Mouse (Mus musculus): ENCODE measurements around the gene Adamts20.
A peak's percentile ranks its signal among the peaks of the same experiment; 100 is the strongest.

Gene Adamts20

DNA sequence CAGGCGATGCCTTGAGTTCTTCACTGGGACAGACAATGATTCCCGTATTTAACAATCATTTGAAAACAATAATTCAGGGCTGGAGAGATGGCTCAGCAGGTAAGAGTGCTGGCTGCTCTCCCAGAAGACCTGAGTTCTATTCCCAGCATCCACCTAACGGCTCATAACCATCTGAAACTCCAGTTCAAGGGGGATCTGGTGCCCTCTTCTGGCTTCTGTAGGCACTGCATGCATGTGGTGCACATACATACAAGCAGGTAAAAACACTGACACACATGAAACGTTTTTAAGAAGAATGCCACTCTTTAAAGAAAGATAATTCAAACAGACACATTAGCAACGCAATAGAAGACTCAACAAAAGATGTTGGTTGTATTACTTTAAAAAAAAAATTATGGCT lies 120.9 kb downstream of the Adamts20 start:
- no peak for DNase-seq (ENCODE audit: low spot score)

DNA sequence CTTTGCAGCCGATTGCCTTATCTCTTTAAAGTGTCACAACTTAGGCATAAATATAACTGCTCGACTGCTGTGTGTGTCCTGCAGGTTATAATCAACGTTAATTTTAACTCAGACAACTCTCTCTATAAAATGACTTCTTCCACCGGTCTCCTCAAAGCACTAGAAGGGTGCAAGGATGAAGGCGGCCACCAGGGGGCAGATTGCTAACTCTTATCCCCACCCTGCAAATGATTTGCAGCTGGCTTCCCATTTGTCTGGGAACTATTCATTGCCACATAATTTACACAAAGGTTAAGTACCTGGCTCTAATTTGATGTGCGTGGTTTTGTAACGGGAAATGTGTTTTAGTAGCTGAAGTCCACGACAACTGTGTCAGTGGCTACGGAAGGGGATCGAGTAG lies 122.9 kb downstream of the Adamts20 start:
- peak; percentile 44 for DNase-seq (ENCODE audit: low spot score)

DNA sequence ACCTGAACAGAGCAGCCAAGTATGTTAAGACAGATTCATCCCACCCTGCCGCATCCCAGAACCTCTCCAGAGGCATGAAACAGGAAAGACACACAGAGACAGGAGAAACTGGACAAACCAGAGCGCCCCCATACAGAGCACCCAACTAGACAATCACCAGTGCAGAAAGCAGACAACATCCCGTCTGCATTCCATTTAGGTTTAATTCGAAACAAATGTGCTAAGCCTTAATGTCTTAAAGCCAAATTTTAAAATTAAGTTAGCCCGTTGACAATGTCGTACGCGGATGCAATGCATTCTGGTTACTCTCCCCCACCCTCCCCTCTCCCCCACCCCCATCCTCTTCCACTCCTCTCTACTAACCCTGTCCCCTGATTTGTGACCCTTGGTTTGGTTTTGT lies 126.2 kb downstream of the Adamts20 start:
- no peak for DNase-seq (ENCODE audit: low spot score)

DNA sequence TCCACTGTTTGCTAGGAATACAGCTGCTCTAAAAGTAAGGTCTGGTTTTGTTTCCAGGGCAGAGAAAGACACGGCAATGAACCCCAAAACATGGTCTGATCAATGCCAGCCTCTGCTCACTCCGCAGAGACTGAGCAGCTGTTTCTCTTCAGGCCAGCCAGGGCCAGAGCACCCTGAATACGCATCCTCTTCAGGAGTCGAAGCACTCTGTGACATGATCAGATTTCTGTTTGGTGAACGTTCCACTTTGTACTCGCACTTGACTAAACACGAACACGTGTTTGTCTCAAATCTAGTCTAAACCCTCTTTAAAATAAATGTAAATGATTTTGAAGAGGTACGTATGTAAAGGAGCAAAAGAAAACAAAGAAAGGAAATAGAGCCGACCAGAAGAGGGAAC lies 130.6 kb downstream of the Adamts20 start:
- DNase-seq (ENCODE audit: low spot score), result no peak

DNA sequence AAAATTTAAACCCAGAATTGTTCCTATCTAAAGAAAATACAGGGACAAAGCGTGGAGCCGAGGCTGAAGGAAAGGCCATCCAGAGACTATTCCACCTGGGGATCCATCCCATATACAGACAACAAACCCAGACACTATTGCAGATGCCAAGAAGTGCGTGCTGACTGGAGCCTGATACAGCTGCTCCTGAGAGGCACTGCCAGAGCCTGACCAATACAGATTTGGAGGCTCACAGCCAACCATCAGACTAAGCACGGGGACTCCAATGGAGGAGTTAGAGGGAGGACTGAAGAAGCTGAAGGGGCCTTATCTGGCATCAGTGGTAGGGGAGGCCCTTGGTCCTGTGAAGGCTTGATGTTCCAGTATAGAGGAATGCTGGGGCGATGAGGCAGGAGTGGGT lies 138.6 kb downstream of the Adamts20 start:
- DNase-seq (ENCODE audit: low spot score), result no peak

DNA sequence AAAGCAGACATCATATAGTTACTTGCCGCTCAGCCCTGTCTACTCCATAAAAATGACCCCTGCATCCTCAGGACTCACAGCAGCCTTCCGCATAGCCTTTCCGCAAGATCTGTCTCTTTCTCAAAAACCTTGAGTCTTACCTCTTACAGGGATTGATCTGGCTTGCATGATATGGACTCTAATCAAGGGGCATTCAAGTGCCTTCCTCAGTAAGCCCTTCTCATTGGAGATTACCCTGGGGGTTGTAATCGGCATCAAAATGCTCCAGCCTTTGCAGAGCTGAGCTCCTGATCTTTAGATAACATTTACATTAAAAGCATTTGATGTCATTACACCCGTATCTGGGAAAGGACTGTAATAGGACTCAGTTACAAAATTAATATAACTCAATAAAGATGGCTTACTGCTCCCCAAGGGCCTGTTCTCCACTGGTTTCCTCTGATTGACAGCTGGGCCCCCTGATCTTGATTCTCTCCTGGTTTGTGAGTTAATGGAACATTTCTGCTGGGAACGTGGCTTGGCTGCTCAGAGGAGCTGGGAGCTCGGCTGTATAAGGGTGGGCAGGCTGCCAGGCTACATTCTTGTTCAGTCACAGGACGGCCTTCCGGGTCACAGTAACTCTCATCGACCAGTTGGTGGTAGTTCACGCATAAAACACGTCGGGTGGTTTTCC lies 139.6 kb downstream of the Adamts20 start:
- DNase-seq (ENCODE audit: low spot score), result peak; percentile 23

DNA sequence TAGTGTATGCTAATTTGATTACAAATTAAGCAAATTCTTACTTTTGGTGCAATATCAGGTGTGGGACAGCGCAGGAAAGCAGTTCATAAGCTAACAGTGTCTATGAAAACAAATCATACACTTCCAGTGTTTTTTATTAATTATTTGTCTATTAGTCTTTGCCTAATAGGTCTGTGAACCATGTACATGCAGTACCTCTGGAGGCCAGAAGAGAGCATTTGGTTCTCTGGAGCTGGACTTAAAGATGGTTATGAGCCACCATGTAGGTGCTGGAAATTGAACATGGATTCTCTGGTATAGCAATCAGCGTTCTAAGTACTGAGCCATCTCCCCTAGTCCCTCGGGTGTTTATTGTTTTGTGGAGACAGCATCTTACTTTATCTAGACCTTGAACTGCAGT lies 149.0 kb downstream of the Adamts20 start:
- no peak for DNase-seq (ENCODE audit: low spot score)

DNA sequence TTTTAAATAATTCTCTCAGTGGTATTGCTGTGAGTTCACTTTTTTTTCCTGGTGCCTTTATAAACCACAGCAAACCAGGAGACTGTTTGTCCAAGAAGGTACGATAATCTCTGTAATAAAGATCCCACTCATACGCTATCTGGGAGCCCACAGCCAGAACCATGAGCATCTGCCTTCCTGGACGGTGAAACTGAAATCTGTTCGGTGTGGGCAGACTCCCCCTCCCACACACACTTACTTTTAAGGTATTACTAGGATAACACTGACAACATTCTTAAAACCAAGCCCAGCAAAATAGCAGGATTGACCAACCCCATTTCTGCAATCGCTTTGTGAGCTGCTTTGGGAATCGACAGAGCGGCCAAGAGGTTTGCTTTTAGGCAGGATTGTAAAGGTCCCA lies 155.5 kb downstream of the Adamts20 start:
- no peak for DNase-seq (ENCODE audit: low spot score)

DNA sequence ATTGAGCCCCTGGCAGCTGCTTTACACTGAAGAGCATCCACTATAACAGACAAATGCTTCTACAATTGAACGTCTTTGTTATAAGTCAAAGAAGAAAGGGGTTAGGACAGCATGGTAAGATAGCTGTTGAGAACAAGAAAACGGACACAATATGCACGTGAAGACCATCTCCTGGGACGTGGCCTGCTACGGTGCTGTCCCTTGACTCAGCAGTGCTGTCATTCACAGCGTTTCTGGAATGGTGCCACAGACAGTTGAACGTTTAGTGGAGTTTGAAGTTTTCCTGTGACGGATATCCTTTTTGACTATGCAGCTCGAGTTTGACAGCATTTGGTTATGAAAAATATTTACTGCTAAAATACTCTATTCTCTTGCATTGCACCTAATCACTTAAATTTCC lies 157.3 kb downstream of the Adamts20 start:
- no peak for DNase-seq (ENCODE audit: low spot score)

DNA sequence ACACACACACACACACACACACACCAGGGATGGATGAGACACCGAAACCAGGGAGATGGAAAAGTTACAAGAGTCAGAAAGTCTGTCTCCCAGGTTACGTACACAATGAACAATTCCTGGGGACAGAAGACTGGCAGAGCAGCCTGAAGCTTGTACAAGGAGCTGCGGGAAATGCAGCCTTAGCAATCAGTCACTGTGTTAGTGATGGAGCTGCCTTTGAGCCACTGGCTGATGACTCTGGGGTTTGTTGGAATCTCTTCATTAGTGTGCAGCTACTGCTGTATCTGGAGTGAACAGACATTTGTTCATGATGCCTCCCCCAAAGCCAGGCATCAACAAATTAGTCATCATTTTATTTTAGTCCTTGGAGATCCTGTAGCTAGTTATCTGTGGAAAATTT lies 162.1 kb downstream of the Adamts20 start:
- DNase-seq (ENCODE audit: low spot score), result no peak

DNA sequence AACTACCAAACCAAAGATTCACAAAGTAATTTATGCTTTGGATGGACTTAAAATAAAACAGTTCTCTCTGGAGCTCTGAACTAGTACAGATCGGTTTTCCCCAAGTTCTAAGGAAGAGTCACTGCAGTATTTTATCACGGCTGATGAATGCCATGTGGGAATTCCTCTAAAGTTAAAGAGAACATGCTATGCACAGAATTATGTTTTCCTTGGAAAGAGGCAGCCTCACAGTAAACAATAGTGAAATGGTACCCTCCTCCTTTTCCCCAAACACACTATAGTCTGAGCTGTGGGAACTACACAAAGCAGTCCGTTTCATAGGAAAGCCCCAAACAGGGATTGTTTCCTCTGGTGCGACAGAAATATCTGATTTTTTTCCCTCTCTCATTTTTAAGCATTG lies 171.1 kb downstream of the Adamts20 start:
- no peak for DNase-seq (ENCODE audit: low spot score)

DNA sequence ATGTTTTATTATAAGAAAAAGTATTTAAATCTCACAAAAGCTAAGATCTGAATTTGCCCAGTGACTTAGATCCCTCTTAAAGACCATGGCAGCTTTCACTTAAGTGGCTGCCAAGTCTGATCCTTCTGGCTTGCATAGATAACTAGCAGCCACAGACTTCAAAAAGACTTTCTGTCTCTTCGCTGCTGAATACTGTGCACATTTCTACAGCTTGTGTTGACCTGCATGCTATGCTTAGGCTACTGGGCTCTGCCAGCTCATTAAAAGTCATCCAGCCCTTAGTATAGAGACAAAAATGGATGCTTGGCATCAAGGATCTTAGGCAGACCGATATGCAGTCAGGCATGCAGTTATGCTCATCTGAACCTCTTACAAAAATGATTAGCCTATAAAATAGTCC lies 177.2 kb downstream of the Adamts20 start:
- DNase-seq (ENCODE audit: low spot score), result no peak

DNA sequence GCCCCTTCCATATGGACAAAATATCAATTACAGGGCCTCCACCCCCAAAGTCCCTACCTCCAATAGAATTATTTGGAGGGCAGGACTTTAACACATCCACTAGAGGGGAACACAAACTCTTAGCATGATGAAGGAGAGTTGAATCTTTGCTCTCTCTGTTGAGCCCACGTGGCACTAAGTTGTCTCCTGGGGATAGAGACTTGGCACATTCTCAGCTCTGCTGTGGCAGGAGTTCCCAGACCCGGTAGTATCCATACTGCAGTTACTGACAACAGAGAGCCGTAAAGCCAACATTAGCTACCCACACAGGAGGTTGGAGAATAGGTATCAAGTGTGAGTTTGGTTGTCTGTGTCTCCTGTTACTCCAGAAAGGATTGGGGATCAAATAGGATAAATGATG lies 177.7 kb downstream of the Adamts20 start:
- DNase-seq (ENCODE audit: low spot score), result no peak

DNA sequence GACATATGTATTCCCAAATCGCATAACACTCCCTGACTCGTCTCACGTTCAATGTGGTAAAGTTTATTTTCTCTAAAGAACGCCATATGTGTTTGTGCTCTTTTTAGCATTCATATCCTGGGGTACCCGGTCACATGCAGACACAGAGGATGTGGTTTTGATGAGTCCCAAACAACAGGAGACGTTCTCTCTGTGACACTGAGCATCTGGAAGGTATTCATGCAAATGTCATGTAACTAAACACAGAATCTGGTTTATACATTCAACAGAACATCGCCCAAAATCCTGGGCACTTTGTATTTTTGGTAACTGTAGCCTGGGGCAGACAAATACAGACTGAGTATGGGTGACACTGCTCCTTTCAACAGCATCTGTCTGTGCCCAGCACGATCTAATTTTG lies 188.8 kb downstream of the Adamts20 start:
- DNase-seq (ENCODE audit: low spot score), result no peak

DNA sequence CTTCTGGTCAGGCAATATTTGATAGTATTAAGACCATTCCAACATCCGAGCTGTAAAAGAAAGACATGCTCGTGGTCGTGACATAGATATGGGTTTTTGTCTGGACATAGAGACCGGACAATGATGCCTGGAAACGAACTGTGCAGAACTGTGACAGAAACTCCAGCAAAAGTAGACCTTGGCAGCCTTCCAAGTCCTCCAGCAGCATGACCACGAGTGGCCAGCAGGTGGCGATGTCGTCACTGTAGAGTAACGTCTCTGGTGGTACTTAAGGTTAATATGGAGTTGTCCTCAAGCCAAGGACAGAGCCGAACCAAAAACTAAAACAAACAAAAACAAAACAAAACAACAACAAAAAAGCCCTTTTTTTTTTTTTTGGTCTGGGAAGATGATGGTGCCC lies 199.6 kb downstream of the Adamts20 start:
- peak; percentile 45 for DNase-seq (ENCODE audit: low spot score)

DNA sequence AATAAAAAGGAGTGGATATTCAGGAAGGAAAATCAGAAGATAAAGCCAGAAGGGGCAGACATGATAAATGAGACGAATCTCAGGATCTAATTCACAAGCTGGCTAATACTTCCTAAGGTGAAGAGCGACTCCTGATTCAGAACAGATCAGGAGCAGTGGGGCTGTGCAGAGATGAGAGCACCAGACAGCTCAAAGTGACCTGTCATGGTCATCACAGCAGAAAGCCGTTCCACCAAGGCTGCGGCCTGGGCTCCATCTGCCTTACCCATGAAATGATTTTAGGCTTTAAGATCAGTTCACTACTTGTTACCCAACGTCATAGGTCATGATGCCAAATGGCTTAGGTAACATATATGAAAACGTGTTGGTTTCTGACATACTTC lies 200.7 kb downstream of the Adamts20 start:
- DNase-seq (ENCODE audit: low spot score), result no peak

DNA sequence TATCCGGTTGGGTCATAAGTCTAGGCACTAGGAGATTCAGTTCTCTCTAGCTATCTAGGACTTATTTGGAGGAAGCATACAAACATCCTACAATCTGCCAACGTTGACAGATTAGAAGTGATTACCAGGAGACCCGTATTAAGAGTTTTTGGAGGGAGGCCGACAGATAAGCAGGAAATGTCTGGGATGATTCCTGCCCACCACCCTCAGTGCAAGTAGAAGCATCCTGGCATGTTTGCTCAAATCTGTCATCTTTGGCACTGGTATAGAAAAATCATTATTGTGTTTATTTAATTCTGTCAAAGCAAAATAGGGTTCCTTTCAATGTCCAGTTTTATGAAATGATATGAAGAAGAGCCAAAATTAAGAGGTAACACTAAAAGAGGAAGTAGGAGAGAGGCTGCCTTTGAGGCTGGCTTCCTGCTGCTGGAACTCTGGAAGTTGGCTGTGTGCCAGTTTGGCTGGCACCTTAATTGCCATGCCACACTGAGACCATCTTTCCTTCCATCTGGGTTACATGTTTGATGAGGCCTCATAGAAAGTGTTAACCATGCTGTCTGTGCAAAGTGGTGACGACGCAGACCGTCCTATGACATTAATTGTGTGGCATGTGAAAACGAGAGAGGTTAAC lies 201.2 kb downstream of the Adamts20 start:
- no peak for DNase-seq (ENCODE audit: low spot score)

DNA sequence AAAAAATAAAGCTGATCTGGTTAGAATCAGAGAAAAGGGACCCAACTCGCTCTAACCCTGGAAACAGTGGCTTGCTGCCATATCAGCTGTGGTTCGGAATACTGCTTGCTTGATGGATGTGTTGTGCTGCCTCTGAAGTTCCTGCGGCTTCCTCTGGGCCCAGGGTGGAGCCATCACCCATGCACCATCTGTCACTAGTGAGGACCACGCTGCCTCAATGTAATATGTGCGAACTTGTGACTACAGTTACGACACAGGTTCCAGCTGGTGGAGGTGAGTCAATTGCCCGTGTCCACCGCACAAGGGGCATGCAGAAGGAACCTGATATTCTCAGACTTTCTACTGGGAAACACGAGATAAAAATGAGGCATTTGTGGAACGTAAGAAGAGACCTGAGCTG lies 202.0 kb downstream of the Adamts20 start:
- no peak for DNase-seq (ENCODE audit: low spot score)

DNA sequence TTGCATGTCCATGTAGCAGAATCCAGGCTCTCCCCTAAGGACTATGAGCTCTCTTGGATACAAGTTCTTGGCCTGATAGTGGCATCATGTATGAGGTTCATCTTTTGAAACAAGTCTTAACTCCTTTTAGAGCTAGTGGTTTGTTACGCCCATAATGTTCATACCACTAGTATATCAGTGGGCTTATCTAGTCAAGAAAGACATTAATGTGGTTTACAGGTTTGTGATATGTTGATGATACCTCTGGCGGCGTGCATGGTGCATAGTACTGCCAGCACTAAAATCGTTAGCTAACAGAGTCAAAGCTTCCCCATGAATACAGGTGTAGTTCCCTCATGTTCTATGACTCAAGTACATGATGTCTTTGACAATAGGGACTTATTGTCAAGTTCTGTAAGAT lies 205.7 kb downstream of the Adamts20 start:
- no peak for DNase-seq (ENCODE audit: low spot score)

DNA sequence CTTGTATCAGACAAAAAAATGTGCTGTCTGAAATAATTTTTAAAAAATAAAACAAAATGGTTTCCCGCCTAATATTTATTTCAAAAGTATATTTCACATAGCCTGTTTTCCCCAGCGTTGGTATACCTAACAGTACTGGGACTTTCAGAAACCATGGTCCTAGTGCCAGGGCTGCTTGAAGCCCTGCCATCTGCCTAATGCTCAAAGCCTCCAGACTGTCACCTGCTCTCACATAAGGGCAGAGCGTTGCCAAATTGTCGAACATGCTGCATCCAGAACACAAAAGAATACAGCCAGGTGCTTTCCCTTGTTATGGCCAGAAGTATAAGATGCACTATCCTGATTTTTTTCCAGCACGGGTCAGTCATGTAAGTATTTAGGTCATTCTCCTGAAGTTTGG lies 209.7 kb downstream of the Adamts20 start:
- DNase-seq (ENCODE audit: low spot score), result no peak

DNA sequence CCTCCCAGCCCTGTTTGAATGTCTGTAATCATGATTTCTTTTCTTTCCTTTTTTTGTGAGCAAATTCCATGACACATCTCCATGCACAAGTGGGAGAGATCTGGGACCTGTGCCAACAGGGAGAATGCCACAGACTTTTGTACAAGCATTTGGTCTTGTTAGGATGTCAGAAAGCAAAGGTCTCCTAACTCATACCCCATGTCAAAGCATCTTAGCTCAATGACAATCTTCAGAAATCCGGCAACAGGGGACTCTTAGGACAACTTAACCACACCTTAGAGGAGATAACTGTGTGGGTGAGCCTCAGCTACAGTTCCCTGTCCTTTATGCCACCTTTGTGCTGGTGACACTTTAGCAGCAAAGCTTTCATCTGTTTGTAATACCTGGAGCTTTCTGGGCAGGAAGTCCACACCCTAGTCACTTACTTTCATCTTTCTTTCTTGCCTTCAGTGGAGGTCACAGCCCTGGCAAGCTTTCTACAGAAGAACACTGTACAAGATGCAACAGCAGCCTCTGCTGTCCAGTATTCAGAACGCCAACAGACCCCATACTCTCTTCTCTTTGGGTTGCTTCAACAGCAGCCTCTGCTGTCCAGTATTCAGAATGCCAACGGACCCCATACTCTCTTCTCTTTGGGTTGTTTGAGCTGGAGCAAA lies 210.2 kb downstream of the Adamts20 start:
- DNase-seq (ENCODE audit: low spot score), result no peak

DNA sequence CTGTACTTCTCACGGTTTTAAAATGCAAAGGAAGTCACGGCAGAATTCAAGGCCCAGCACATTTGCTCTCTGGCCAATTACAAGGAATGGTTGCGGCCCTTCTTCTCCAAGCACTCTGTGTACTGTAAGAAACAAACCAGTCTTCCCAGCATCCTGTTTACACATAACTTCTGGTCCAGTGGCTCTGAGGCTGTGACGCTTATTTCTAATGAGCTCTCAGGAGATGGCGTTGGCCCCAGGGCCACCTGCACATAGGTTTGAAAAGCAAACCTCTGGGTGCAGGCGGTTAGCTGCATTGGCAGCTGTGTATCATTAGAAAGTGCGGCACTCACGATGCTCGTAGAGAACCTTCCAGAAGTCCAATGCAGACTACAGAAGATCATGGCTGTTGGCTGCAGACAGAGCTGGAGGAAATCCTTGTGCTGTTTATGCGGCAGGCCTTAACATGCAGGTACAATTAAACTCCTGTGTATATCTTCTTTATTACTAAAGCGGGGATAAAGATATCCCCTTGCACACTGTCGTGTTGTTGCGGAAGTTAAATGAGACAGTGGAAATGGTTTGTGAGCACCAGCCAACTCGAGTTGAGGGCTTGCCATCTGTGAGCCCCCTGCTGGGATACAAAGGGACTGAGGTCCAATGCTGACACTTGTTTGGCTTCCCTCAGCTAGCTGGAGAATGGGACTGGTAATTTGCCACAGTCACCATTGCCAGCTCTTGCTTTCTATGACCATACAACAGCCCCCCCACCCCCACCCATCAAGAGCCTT lies 210.9 kb downstream of the Adamts20 start:
- no peak for DNase-seq (ENCODE audit: low spot score)

Measured in testis, postnatal 14 days (tissue).